Mouse (Mus musculus): Measurements from ENCODE around the gene Txnip. TPM values are rescaled to one million over a fixed set of nuclear protein-coding genes. Genes with fewer than 3 reads are reported as not detected.
A peak's percentile ranks its signal among the peaks of the same experiment; 100 is the strongest.

Txnip gene
- polyA plus RNA-seq, 1 experiment from 2014 or later = 62.3 TPM

GRCm38 (mm10) chr3:96559398-96559910, 1.7 kb downstream of the Txnip start:
- ATAC-seq (replicated peaks; ENCODE audit: insufficient number of reproducible peaks, low FRiP score, low TSS enrichment, low read depth) (no peak), DNase-seq (ENCODE audit: low spot score) (no peak)
- Histone ChIP-seq H3K4me3 (ENCODE audit: low read depth, low read length) (peak overlapping the region; percentile 72), H3K36me3 (replicated peaks; ENCODE audit: control insufficient read depth, insufficient read depth, low read depth, low read length) (no peaks in the 10 kb centered on the region; the same call in 1 of the 2 replicates), H3K9ac (replicated peaks; ENCODE audit: low read length) (peak overlapping the region; percentile 5; the same call in 1 of the 2 replicates), H3K27ac (replicated peaks; ENCODE audit: low read depth, low read length) (no peak overlapping the region), H3K4me2 (ENCODE audit: low read depth, low read length) (peak overlapping the region; percentile 58), H3K27me3 (ENCODE audit: control insufficient read depth, insufficient read depth, low read length) (no peaks in the 10 kb centered on the region), H3K4me1 (ENCODE audit: control insufficient read depth, insufficient read depth, low read length) (peaks cover 3% of the 10 kb centered on the region), H3K9me3 (replicated peaks; ENCODE audit: control insufficient read depth, low read length) (no peaks in the 10 kb centered on the region)
- 82% methylated on average over 12 of the region's 12 CpGs for WGBS

- Histone ChIP-seq H3K27me3 (ENCODE audit: control insufficient read depth, insufficient read depth, low read length) (no peaks in the 10 kb centered on the region), H3K27ac (replicated peaks; ENCODE audit: low read depth, low read length) (no peak overlapping the region), H3K4me1 (ENCODE audit: control insufficient read depth, insufficient read depth, low read length) (peaks cover 3% of the 10 kb centered on the region), H3K4me2 (ENCODE audit: low read depth, low read length) (peak overlapping the region; percentile 58), H3K9ac (replicated peaks; ENCODE audit: low read length) (no peak overlapping the region), H3K9me3 (replicated peaks; ENCODE audit: control insufficient read depth, low read length) (no peaks in the 10 kb centered on the region), H3K36me3 (replicated peaks; ENCODE audit: control insufficient read depth, insufficient read depth, low read depth, low read length) (no peaks in the 10 kb centered on the region; the same call in 1 of the 2 replicates), H3K4me3 (ENCODE audit: low read depth, low read length) (peak overlapping the region; percentile 72)
- DNase-seq (ENCODE audit: low spot score) = no peak
- 90% methylated on average over 23 of the region's 23 CpGs for WGBS
- no peak for ATAC-seq (replicated peaks; ENCODE audit: insufficient number of reproducible peaks, low FRiP score, low TSS enrichment, low read depth)
Measured at GRCm38 (mm10) chr3:96559911-96560850, 2.4 kb downstream of the Txnip start.

- no peaks in the 10 kb centered on the region for H3K9me3 ChIP-seq (replicated peaks; ENCODE audit: control insufficient read depth, low read length)
- no peak overlapping the region for H3K9ac ChIP-seq (replicated peaks; ENCODE audit: low read length)
- H3K4me2 ChIP-seq (ENCODE audit: low read depth, low read length) = no peak overlapping the region
- peaks cover 3% of the 10 kb centered on the region for H3K4me1 ChIP-seq (ENCODE audit: control insufficient read depth, insufficient read depth, low read length)
- no peak overlapping the region for H3K4me3 ChIP-seq (ENCODE audit: low read depth, low read length)
- DNase-seq (ENCODE audit: low spot score) (no peak), ATAC-seq (replicated peaks; ENCODE audit: insufficient number of reproducible peaks, low FRiP score, low TSS enrichment, low read depth) (no peak)
- H3K36me3 ChIP-seq (replicated peaks; ENCODE audit: control insufficient read depth, insufficient read depth, low read depth, low read length) = no peaks in the 10 kb centered on the region; the same call in 1 of the 2 replicates
- H3K27ac ChIP-seq (replicated peaks; ENCODE audit: low read depth, low read length) = no peak overlapping the region
- no peaks in the 10 kb centered on the region for H3K27me3 ChIP-seq (ENCODE audit: control insufficient read depth, insufficient read depth, low read length)
- 91% methylated on average over 9 of the region's 9 CpGs for WGBS
Measured at GRCm38 (mm10) chr3:96560881-96561668, 3.3 kb downstream of the Txnip start.

GRCm38 (mm10) chr3:96561946-96562681, 4.4 kb downstream of the Txnip start:
- 60% methylated on average over 10 of the region's 10 CpGs for WGBS
- Histone ChIP-seq H3K27me3 (ENCODE audit: control insufficient read depth, insufficient read depth, low read length) (no peaks in the 10 kb centered on the region), H3K36me3 (replicated peaks; ENCODE audit: control insufficient read depth, insufficient read depth, low read depth, low read length) (no peaks in the 10 kb centered on the region; the same call in 1 of the 2 replicates), H3K4me1 (ENCODE audit: control insufficient read depth, insufficient read depth, low read length) (no peaks in the 10 kb centered on the region; the same call in 1 of the 2 replicates), H3K4me3 (ENCODE audit: low read depth, low read length) (no peak overlapping the region), H3K9ac (replicated peaks; ENCODE audit: low read length) (no peak overlapping the region), H3K4me2 (ENCODE audit: low read depth, low read length) (no peak overlapping the region), H3K27ac (replicated peaks; ENCODE audit: low read depth, low read length) (0 out of 2 replicates have a peak overlapping the region, but pooled peaks have one; percentile 28), H3K9me3 (replicated peaks; ENCODE audit: control insufficient read depth, low read length) (no peaks in the 10 kb centered on the region)
- ATAC-seq (replicated peaks; ENCODE audit: insufficient number of reproducible peaks, low FRiP score, low TSS enrichment, low read depth) (no peak), DNase-seq (ENCODE audit: low spot score) (no peak)

GRCm38 (mm10) chr3:96563267-96563666, 5.5 kb downstream of the Txnip start:
- Histone ChIP-seq H3K4me3 (ENCODE audit: low read depth, low read length) (no peak overlapping the region), H3K4me1 (ENCODE audit: control insufficient read depth, insufficient read depth, low read length) (no peaks in the 10 kb centered on the region; the same call in 1 of the 2 replicates), H3K27ac (replicated peaks; ENCODE audit: low read depth, low read length) (no peak overlapping the region), H3K4me2 (ENCODE audit: low read depth, low read length) (no peak overlapping the region), H3K9me3 (replicated peaks; ENCODE audit: control insufficient read depth, low read length) (no peaks in the 10 kb centered on the region), H3K9ac (replicated peaks; ENCODE audit: low read length) (no peak overlapping the region), H3K27me3 (ENCODE audit: control insufficient read depth, insufficient read depth, low read length) (no peaks in the 10 kb centered on the region), H3K36me3 (replicated peaks; ENCODE audit: control insufficient read depth, insufficient read depth, low read depth, low read length) (no peaks in the 10 kb centered on the region; the same call in 1 of the 2 replicates)
- ATAC-seq (replicated peaks; ENCODE audit: insufficient number of reproducible peaks, low FRiP score, low TSS enrichment, low read depth) (no peak), DNase-seq (ENCODE audit: low spot score) (no peak)
- 96% methylated on average over 8 of the region's 8 CpGs for WGBS

- no peak overlapping the region for H3K27ac ChIP-seq (replicated peaks; ENCODE audit: low read depth, low read length)
- H3K4me1 ChIP-seq (ENCODE audit: control insufficient read depth, insufficient read depth, low read length) = no peaks in the 10 kb centered on the region; the same call in 1 of the 2 replicates
- H3K9ac ChIP-seq (replicated peaks; ENCODE audit: low read length) = no peak overlapping the region
- H3K4me3 ChIP-seq (ENCODE audit: low read depth, low read length) = no peak overlapping the region
- H3K9me3 ChIP-seq (replicated peaks; ENCODE audit: control insufficient read depth, low read length) = no peaks in the 10 kb centered on the region
- 66% methylated on average over 10 of the region's 10 CpGs for WGBS
- H3K4me2 ChIP-seq (ENCODE audit: low read depth, low read length) = no peak overlapping the region
- ATAC-seq (replicated peaks; ENCODE audit: insufficient number of reproducible peaks, low FRiP score, low TSS enrichment, low read depth) (no peak), DNase-seq (ENCODE audit: low spot score) (no peak)
- no peaks in the 10 kb centered on the region for H3K27me3 ChIP-seq (ENCODE audit: control insufficient read depth, insufficient read depth, low read length)
- no peaks in the 10 kb centered on the region; the same call in 1 of the 2 replicates for H3K36me3 ChIP-seq (replicated peaks; ENCODE audit: control insufficient read depth, insufficient read depth, low read depth, low read length)
Measured at GRCm38 (mm10) chr3:96563911-96564632, 6.3 kb downstream of the Txnip start.

GRCm38 (mm10) chr3:96564633-96565032, 6.9 kb downstream of the Txnip start:
- ATAC-seq (replicated peaks; ENCODE audit: insufficient number of reproducible peaks, low FRiP score, low TSS enrichment, low read depth) = no peak
- no peaks in the 10 kb centered on the region for H3K27me3 ChIP-seq (ENCODE audit: control insufficient read depth, insufficient read depth, low read length)
- H3K4me2 ChIP-seq (ENCODE audit: low read depth, low read length) = no peak overlapping the region
- 50% methylated on average over 7 of the region's 7 CpGs for WGBS
- H3K27ac ChIP-seq (replicated peaks; ENCODE audit: low read depth, low read length) = no peak overlapping the region
- H3K36me3 ChIP-seq (replicated peaks; ENCODE audit: control insufficient read depth, insufficient read depth, low read depth, low read length) = no peaks in the 10 kb centered on the region; the same call in 1 of the 2 replicates
- no peak overlapping the region for H3K9ac ChIP-seq (replicated peaks; ENCODE audit: low read length)
- H3K4me1 ChIP-seq (ENCODE audit: control insufficient read depth, insufficient read depth, low read length) = no peaks in the 10 kb centered on the region
- H3K4me3 ChIP-seq (ENCODE audit: low read depth, low read length) = no peak overlapping the region
- DNase-seq (ENCODE audit: low spot score) = no peak
- no peaks in the 10 kb centered on the region for H3K9me3 ChIP-seq (replicated peaks; ENCODE audit: control insufficient read depth, low read length)

Data from embryonic facial prominence, embryonic 11.5 days (tissue).